Mouse (Mus musculus): ENCODE results near the gene Tnfrsf13b.

DNA sequence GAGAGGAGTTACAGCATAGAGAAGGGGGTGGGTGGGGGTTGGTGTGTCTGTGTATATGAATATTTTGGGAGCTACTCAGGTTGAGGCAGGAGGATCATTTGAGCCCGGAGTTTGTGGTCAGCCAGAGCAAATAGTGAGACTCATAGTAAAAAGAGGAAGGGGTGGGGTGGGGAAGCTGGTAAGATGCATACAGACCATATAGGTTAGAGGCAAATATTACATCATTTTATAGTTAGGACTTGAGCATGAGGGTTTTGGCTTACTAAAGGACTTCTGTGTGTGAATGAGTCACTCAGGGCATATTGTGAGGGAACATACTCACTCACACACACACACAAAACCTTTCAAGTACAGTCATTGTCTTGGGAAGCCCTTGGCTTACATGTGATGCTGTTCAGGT is 49.8 kb downstream of the Tnfrsf13b start:
- TF ChIP-seq CTCF (IDR thresholded peaks at IDR 0.05; ENCODE audit: low read depth) (no peak), EP300 (IDR thresholded peaks at IDR 0.05; ENCODE audit: low read depth) (no peak)

Data from liver, postnatal 0 days (tissue).